Mouse (Mus musculus) cerebellum, adult 9-10 months (tissue): ENCODE data around the gene Upp2.

Experiments
- DNase-seq: peaks from one replicate; pipeline ENCODE4 v3.0.0; 2022

The Upp2 gene

GRCm38 (mm10) chr2:58552296-58552695 is 14.8 kb upstream of the Upp2 start:
- DNase-seq: no peak

DNA sequence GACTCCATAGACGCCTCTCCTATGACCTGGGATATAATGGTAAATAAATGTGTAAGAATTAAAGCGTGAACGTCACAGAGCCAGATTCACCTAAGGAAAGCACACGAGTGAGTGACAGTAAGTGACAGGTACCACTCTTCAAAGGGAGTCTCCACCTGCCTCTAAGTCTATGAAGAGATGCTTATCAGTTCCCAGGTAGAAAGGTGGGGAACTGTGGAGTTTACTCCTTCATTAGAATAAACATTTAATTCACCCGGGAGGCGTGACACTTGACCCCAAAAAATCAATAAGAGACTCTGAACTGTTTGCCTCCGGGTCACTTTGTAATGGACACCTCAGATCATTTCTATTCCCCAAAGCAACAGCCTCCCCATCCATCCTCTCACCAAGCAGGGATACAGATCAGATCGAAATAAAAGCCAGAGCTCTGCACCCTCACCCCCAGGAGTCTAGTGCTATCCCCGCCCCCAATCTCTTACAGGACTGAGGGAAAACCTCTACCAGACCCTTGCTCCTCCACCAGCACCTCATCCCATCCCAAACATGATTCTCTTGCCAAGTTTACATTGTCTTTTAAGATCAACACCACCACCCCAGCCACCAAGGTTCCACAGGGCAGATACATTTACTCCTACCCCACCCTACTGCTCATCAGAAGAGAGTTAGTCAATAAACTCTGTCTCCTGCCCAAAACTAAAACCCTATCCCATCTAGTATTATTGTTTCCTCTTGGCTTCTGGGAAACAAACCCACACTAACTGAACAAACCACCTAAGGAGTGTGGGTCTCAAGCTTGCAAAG is 9.9 kb upstream of the Upp2 start:
- DNase-seq: no peak

- no peak for DNase-seq
Observed at GRCm38 (mm10) chr2:58562137-58562536, 5.0 kb upstream of the Upp2 start.

DNA sequence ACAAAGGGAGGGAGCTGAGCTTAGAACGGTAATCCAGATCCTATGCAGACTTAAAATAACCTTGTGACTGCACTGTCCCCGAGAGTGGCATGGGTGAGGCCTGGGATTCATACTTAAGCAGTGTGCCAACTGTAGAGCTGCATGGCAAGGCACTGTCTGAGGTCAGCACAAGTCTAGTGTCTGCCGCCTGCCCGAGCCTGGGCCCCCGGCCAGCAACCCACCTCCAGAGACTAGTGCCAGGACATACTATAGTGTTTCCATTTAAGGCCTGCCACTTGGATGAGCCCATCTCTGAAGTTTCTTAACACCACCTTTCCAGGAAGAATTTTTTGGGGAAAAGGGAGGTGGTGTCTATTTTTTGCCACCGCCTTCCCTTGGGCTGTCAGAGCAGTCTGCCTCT is 1.8 kb upstream of the Upp2 start:
- DNase-seq: peak; percentile 73

- DNase-seq: peak; percentile 70
Observed at GRCm38 (mm10) chr2:58566049-58566409, 1.1 kb upstream of the Upp2 start.

GRCm38 (mm10) chr2:58566410-58567065 is 560 bp upstream of the Upp2 start:
- peak; percentile 72 for DNase-seq

- peak; percentile 55 for DNase-seq
Observed at GRCm38 (mm10) chr2:58567866-58568719, 995 bp downstream of the Upp2 start.

- DNase-seq: peak; percentile 46
Observed at GRCm38 (mm10) chr2:58568841-58569645, 1.9 kb downstream of the Upp2 start.

DNA sequence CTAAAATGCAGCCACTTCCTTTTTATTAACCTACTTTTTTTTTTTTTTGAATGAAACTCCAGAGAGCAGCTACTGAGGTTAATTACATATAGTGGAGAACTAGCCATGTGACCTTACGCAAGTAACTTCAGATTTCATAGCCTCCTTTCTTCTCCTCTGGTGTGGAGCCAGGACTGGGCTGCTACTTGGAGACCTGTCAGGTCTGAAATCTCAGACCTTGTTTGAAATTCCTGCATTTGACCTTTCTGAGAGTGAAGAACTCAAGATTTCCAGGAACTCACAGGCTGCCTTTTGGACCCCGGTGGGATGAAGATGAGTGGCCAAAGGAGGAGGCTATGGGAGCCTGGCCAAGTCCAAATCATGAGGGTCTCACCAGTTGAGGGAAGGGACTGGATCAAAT is 7.1 kb downstream of the Upp2 start:
- DNase-seq: no peak

DNA sequence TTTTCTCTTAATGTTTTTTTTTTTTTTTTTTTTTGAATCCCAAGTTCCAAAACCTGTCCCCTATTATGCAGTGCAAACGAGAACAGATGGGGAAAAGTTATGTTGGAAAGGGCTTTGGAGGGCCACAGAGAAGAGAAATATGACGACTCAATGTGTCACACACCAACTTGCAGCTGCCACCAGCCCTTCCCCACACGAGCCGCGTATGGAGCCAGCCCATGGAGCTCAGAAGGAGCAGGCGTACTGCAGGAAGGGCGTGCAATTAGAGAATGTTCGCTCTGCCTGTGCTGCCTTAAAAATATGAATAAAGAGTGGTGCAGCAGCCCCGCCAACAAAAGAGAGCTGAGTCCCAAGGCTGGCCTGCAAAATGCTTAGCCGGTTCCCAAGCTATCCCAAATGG is 19.2 kb downstream of the Upp2 start:
- DNase-seq: no peak

DNA sequence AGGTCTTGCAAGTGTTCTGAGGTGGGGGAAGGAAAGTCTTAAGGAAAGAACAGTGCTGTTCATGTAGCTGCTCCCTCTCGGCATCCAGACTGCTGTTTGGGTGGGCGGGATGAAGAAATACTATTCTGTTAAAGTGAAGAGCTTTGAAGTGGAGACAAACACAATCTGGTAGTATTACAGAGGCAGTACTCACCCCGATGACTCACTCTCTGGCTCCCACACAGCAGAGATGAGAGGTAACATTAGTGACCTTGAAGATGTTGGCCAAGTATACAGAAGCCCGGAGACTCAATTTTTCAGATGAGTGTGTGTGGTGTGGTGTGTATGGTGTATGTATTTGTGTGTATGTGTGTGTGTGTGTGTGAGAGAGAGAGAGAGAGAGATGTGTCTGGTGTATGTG is 22.5 kb downstream of the Upp2 start:
- no peak for DNase-seq

GRCm38 (mm10) chr2:58590055-58590454 is 23.0 kb downstream of the Upp2 start:
- DNase-seq: no peak

DNA sequence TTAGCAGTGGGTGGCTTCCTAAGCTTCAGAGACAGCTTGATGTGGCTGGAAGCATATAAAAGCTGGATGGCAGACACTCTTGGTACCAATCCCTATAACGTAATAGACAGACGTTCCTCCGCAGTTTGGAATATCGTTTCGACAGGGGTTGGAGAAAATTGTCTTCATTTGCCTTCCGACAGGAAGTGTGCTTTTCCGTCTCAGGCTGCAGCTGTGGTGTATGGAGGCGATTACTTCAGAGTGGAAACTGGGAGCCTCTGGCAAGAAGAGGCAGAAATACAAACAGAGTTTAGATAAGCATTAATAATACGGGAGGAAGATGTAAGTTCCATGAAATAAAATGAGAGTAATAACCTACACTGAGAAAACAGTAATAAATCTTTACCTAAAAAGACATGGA is 28.3 kb downstream of the Upp2 start:
- no peak for DNase-seq

DNA sequence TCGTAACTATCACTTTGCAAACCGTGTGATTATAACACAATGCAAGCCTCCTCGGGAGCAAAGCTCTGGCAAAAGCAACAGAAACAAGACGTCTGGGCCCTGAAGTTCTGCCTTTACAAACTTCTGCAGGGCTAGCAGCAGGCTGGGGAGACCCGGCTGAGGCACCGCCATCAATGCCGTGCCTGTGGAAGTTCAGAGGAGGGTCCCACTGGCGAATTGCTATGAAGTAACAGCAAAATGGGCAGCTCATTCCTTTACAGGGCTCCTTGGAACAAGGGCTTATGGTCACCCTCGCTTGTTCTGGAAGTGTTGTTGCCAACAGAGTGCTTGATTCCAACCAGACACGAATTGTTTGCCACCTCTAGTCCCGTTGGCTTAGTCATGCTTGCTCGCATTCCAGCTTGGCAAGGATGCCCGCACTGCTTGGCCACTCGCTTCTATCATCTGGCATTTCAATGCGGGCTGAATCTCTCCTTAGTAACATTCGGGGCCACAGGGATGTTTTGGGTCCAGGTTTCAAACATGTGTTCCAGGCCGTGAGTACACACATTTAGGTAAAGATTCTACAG is 29.8 kb downstream of the Upp2 start:
- DNase-seq: peak; percentile 88

GRCm38 (mm10) chr2:58597556-58597955 is 30.5 kb downstream of the Upp2 start:
- DNase-seq: peak; percentile 32

DNA sequence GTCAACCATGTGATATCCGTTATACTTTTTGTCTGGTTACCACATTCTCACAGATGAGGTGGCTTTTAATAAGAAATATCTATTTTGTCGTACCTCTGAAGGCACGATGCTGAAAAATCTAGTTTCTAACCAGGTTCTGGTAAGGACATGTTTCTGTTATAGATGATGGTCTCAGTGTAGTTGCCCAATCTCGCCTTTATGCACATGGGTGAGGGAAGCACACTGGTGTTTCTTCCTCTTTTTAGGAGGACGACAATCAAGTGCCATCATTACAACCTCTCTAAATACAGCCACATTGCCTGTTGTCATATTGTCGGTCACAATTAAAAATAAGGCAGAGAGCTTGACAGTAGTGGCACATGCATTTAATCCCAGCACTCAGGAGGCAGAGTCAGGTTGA is 32.5 kb downstream of the Upp2 start:
- DNase-seq: no peak

- DNase-seq: no peak
Observed at GRCm38 (mm10) chr2:58601382-58601781, 34.3 kb downstream of the Upp2 start.

DNA sequence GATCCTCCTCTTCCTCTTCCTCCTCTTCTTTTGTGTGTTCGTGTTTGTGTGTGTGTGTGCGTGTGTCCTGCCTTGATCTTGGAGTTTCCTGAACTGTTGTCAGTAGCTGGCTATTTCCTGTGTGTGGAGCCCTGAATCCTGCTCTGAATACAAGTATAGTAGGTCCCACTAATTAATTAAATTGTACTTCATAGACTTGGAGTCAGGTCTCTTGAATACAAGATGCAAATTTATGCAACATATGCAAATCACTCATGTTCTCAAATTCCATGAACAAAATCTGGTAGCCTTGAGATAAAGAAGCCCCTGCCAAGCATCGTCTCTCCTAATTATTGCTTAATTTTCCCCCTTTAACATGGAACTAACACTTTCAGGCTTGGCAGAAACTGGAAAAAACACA is 36.3 kb downstream of the Upp2 start:
- DNase-seq: no peak

GRCm38 (mm10) chr2:58604791-58605190 is 37.7 kb downstream of the Upp2 start:
- no peak for DNase-seq

DNA sequence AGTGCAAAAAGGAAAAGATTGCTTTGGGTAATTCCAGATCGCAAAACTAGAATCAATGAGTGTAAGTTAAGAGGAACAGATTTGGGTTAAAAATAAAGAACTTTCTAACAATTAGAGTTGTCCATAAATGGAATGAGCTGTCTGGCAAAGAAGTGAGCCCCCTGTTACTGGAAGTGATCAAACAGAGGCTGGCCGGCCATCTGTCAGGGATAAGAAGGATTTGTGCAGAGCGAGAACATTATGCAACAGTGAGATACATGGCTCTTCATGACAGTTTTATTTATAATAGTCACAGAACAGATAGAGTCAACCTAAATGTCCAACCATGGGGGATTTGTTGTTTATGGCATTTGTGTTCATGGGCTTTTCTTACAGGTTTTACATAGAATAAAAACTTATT is 46.6 kb downstream of the Upp2 start:
- peak; percentile 52 for DNase-seq

GRCm38 (mm10) chr2:58614851-58615250 is 47.8 kb downstream of the Upp2 start:
- no peak for DNase-seq

DNA sequence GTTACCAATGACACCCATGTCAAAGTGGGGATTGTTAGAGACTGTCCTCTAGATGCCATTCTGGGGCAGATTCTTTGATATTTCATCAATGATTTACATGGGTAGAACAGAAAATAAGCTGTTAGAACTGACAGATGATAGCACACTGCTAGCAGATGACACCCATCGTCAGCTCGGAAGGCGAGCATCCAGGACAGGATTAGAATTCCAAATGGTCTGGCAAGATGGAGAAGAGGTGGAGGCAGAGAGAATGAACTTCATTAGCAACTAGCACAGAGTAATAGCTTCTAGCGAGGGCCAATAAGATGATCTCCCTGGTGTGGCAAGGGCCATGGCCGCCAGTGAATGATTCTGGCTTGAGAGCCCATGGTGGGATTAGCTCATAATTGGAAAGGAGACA is 48.7 kb downstream of the Upp2 start:
- DNase-seq: peak; percentile 31

DNA sequence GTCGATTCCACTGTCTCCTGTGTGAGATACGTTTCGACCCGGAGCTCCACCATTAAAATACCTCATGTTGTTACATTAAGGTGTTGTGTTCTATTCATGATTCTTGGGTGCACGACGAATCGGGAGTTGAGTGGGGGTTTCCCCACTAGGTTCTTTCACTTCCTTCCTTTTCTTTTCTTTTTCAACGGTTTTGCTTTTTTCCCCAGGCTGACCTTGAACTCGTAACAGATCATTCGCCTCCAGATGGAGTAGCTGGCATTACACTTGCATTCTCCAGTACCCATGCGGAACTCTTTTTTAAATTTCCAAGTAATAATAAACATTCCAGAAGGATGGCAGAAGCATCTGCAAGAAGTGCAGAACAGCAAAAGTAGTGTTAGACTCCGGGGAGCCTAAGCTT is 58.1 kb downstream of the Upp2 start:
- no peak for DNase-seq
